Mouse (Mus musculus): Measurements from ENCODE around the gene Msto1. TPM values are rescaled to one million over a fixed set of nuclear protein-coding genes. Genes with fewer than 3 reads are reported as not detected.
"Not testable (repeated sequence)": the region's sequence is repeated elsewhere in the genome, so short reads cannot be mapped to it uniquely, and the experiment has no call there.

Msto1 gene
- polyA plus RNA-seq, 1 experiment from 2014 or later, result 49.8 TPM

- H3K4me1 ChIP-seq (replicated peaks; ENCODE audit: control insufficient read depth, insufficient read depth, low read length); DNase-seq (ENCODE audit: low spot score); H3K4me3 ChIP-seq (ENCODE audit: low read depth, low read length); ATAC-seq (ENCODE audit: low FRiP score); H3K4me2 ChIP-seq (replicated peaks; ENCODE audit: low read depth, low read length); H3K27me3 ChIP-seq (ENCODE audit: control insufficient read depth, insufficient read depth, low read length); H3K9me3 ChIP-seq (ENCODE audit: control insufficient read depth, low read length); H3K27ac ChIP-seq (ENCODE audit: low read depth, low read length); H3K9ac ChIP-seq (ENCODE audit: low read depth, low read length); H3K36me3 ChIP-seq (ENCODE audit: control insufficient read depth, insufficient read depth, low read length): not testable (repeated sequence)
- WGBS, result no CpG with 5 or more reads among the region's 3 CpGs
Observed at GRCm38 (mm10) chr3:88866735-88867134, 47.1 kb downstream of the Msto1 start.

- 93% methylated on average over 3 of the region's 3 CpGs for WGBS
- Histone ChIP-seq H3K27me3 (ENCODE audit: control insufficient read depth, insufficient read depth, low read length) (no peaks in the 10 kb centered on the region), H3K4me2 (replicated peaks; ENCODE audit: low read depth, low read length) (no peak overlapping the region), H3K9ac (ENCODE audit: low read depth, low read length) (no peak overlapping the region), H3K4me1 (replicated peaks; ENCODE audit: control insufficient read depth, insufficient read depth, low read length) (no peaks in the 10 kb centered on the region), H3K27ac (ENCODE audit: low read depth, low read length) (no peak overlapping the region), H3K4me3 (ENCODE audit: low read depth, low read length) (no peak overlapping the region), H3K9me3 (ENCODE audit: control insufficient read depth, low read length) (no peaks in the 10 kb centered on the region), H3K36me3 (ENCODE audit: control insufficient read depth, insufficient read depth, low read length) (peaks cover 10% of the 10 kb centered on the region)
- ATAC-seq (ENCODE audit: low FRiP score), result no peak
- DNase-seq (ENCODE audit: low spot score), result no peak
Observed at GRCm38 (mm10) chr3:88862129-88862528, 51.7 kb downstream of the Msto1 start.

- Histone ChIP-seq H3K4me3 (ENCODE audit: low read depth, low read length) (no peak overlapping the region), H3K9me3 (ENCODE audit: control insufficient read depth, low read length) (no peaks in the 10 kb centered on the region), H3K9ac (ENCODE audit: low read depth, low read length) (no peak overlapping the region), H3K36me3 (ENCODE audit: control insufficient read depth, insufficient read depth, low read length) (peaks cover 20% of the 10 kb centered on the region), H3K27ac (ENCODE audit: low read depth, low read length) (no peak overlapping the region), H3K27me3 (ENCODE audit: control insufficient read depth, insufficient read depth, low read length) (no peaks in the 10 kb centered on the region), H3K4me2 (replicated peaks; ENCODE audit: low read depth, low read length) (no peak overlapping the region), H3K4me1 (replicated peaks; ENCODE audit: control insufficient read depth, insufficient read depth, low read length) (no peaks in the 10 kb centered on the region)
- 85% methylated on average over 6 of the region's 6 CpGs for WGBS
- ATAC-seq (ENCODE audit: low FRiP score), result no peak
- DNase-seq (ENCODE audit: low spot score), result no peak
Observed at GRCm38 (mm10) chr3:88855837-88856236, 58.0 kb downstream of the Msto1 start.

Other genes starting within 250 kb of the Msto1 start
- 103 and 105 TPM in 2 replicates for gene Khdc4, start 228.2 kb downstream of the Msto1 start, polyA plus RNA-seq (2014; fragmentation: Nextera tagmentation; extraction: Ambion mirVana)
- 44.6 and 48.4 TPM in 2 replicates for gene Rit1, start 197.2 kb downstream of the Msto1 start, polyA plus RNA-seq (2014; fragmentation: Nextera tagmentation; extraction: Ambion mirVana)
- gene Syt11, start 138.8 kb downstream of the Msto1 start, polyA plus RNA-seq (2014; fragmentation: Nextera tagmentation; extraction: Ambion mirVana), result 137 and 151 TPM in 2 replicates
- 14.8 and 15.3 TPM in 2 replicates for gene Gon4l, start 78.8 kb downstream of the Msto1 start, polyA plus RNA-seq (2014; fragmentation: Nextera tagmentation; extraction: Ambion mirVana)
- 15.5 and 22.9 TPM in 2 replicates for gene Ash1l, start 36.6 kb upstream of the Msto1 start, polyA plus RNA-seq (2014; fragmentation: Nextera tagmentation; extraction: Ambion mirVana)
- gene Dap3, start 37.2 kb upstream of the Msto1 start, polyA plus RNA-seq (2014; fragmentation: Nextera tagmentation; extraction: Ambion mirVana), result 145 and 167 TPM in 2 replicates
- 28.7 and 35.4 TPM in 2 replicates for gene Rusc1, start 179.3 kb upstream of the Msto1 start, polyA plus RNA-seq (2014; fragmentation: Nextera tagmentation; extraction: Ambion mirVana)
- gene Gm43738, start 187.1 kb upstream of the Msto1 start, polyA plus RNA-seq (2014; fragmentation: Nextera tagmentation; extraction: Ambion mirVana), result 0.08 TPM in 1 of 2 replicates, not detected in the other
- 390 and 392 TPM in 2 replicates for gene Fdps, start 188.0 kb upstream of the Msto1 start, polyA plus RNA-seq (2014; fragmentation: Nextera tagmentation; extraction: Ambion mirVana)
- gene Pklr, start 222.1 kb upstream of the Msto1 start, polyA plus RNA-seq (2014; fragmentation: Nextera tagmentation; extraction: Ambion mirVana), result 1.6 and 2.0 TPM in 2 replicates
- 3.6 and 4.5 TPM in 2 replicates for gene Hcn3, start 246.2 kb upstream of the Msto1 start, polyA plus RNA-seq (2014; fragmentation: Nextera tagmentation; extraction: Ambion mirVana)